Mouse (Mus musculus): ENCODE results near the gene Rnd1. TPM values are rescaled to one million over a fixed set of nuclear protein-coding genes. Genes with fewer than 3 reads are reported as not detected.

Rnd1 gene
- polyA plus RNA-seq, 1 experiment = not detected

DNA sequence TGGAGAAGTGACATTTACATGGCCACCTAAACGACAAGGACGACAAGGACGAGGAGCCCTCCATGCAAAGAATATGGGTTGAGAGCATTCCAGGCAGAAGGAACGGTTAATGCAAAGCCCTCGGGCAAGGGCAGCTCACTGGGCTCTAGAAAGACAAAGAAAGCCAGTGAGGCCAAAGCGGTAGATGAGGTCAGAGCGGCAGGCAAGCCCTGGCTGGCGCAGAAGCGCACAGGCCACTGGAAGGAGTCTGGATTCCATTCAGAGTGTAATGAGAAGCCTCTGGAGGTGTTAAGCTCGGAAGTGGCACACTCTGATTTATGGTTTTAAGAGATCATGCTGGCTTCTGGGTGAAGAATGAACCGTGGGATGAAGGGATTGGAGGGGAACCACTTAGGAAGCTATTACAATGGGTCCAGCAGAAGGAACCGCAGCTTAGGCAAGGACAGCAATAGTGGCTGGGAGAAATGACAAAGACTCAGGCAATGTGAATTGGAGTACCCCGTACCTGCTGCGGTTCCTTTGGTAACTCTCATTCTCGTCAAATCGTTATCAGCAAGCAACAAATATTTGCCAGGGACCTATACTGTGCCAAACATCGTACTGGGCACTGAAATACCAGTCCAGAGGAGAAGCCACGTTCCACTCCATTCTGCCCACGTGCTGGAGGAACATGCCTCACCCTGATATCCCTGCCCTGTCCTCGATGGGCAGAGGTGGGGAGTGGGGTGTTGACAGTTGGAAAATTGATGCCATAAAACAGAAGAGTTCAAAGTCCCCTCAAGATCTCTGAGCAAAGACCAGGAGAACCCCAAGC, 60.7 kb downstream of the Rnd1 start:
- TF ChIP-seq CTCF (IDR thresholded peaks at IDR 0.05; ENCODE audit: insufficient read depth, low read depth, low read length) (no peak), POLR2A (IDR thresholded peaks at IDR 0.05; ENCODE audit: insufficient read depth, low read depth, low read length) (no peak)
- 49% methylated on average over 20 of the region's 20 CpGs for WGBS

DNA sequence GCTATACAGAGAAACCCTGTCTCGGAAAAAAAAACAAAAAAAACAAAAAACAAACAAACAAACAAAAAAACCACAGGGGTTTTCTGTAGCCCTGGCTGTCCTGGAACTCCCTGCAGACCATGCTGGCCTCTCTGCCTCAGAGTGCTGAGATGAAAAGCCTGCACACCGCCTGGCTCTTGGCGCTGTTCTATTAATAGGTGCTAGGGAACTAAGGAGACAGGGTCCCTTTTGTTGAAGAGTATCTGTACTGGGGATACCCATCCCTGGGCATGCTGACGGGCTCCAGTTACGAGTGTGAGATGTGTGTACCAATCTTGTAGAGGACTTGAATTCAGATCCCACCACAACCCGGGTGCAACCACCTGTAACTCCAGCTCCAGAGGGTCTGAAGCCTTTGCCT, 61.5 kb downstream of the Rnd1 start:
- H3K4me1 ChIP-seq (ENCODE audit: control insufficient read depth, insufficient read depth, low read length) = no peaks in the 10 kb centered on the region
- WGBS = 63% methylated on average over 6 of the region's 6 CpGs
- H3K27ac ChIP-seq (ENCODE audit: insufficient read depth, low read depth, low read length) = no peak overlapping the region
- TF ChIP-seq POLR2A (IDR thresholded peaks at IDR 0.05; ENCODE audit: insufficient read depth, low read depth, low read length) = no peak
- no peak for TF ChIP-seq CTCF (IDR thresholded peaks at IDR 0.05; ENCODE audit: insufficient read depth, low read depth, low read length)
- H3K4me3 ChIP-seq (ENCODE audit: insufficient read depth, low read depth, low read length) = no peak overlapping the region

More for the DNA sequence above, 60.7 kb downstream of the Rnd1 start:
- Histone ChIP-seq H3K4me1 (ENCODE audit: control insufficient read depth, insufficient read depth, low read length) (no peaks in the 10 kb centered on the region), H3K4me3 (ENCODE audit: insufficient read depth, low read depth, low read length) (no peak overlapping the region), H3K27ac (ENCODE audit: insufficient read depth, low read depth, low read length) (no peak overlapping the region)

DNA sequence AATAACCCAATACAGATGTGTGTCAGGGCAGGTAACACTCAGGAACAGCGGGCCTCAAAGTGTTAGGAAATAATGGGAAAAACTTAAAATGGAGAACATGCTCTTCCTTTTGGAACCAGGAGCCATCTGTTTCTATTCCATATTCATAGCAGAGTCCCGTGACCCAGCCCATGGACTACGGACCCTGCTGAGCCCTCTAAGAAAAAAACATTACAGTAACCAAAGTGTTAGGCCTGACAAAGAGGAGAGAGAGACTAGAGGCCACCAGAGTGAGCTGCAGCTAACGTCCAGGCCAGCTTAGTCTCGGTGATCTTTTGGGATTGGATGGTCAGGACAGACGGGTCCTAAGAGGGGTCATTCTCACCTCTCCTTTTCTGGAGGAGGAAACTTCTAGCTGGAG, 62.3 kb downstream of the Rnd1 start:
- Histone ChIP-seq H3K4me3 (ENCODE audit: insufficient read depth, low read depth, low read length) (no peak overlapping the region), H3K4me1 (ENCODE audit: control insufficient read depth, insufficient read depth, low read length) (peaks cover 4% of the 10 kb centered on the region), H3K27ac (ENCODE audit: insufficient read depth, low read depth, low read length) (no peak overlapping the region)
- WGBS = 67% methylated on average over 6 of the region's 6 CpGs
- TF ChIP-seq POLR2A (IDR thresholded peaks at IDR 0.05; ENCODE audit: insufficient read depth, low read depth, low read length) (no peak), CTCF (IDR thresholded peaks at IDR 0.05; ENCODE audit: insufficient read depth, low read depth, low read length) (no peak)

- H3K27ac ChIP-seq (ENCODE audit: insufficient read depth, low read depth, low read length) = no peak overlapping the region
- TF ChIP-seq POLR2A (IDR thresholded peaks at IDR 0.05; ENCODE audit: insufficient read depth, low read depth, low read length) (no peak), CTCF (IDR thresholded peaks at IDR 0.05; ENCODE audit: insufficient read depth, low read depth, low read length) (no peak)
- peaks cover 7% of the 10 kb centered on the region for H3K4me1 ChIP-seq (ENCODE audit: control insufficient read depth, insufficient read depth, low read length)
- WGBS = 51% methylated on average over 9 of the region's 9 CpGs
- H3K4me3 ChIP-seq (ENCODE audit: insufficient read depth, low read depth, low read length) = no peak overlapping the region
Observed at GRCm38 (mm10) chr15:98614551-98614950, 62.7 kb downstream of the Rnd1 start.

Other genes starting within 250 kb of the Rnd1 start
- gene Olfr282, start 246.2 kb downstream of the Rnd1 start, polyA plus RNA-seq (2012; ENCODE audit: insufficient read depth, insufficient read length, low replicate concordance, missing spikeins) = not detected in 2 replicates
- gene Olfr281, start 224.9 kb downstream of the Rnd1 start, polyA plus RNA-seq (2012; ENCODE audit: insufficient read depth, insufficient read length, low replicate concordance, missing spikeins) = not detected in 2 replicates
- not detected in 2 replicates for gene OR5BS1P, start 207.6 kb downstream of the Rnd1 start, polyA plus RNA-seq (2012; ENCODE audit: insufficient read depth, insufficient read length, low replicate concordance, missing spikeins)
- gene Lalba, start 194.7 kb downstream of the Rnd1 start, polyA plus RNA-seq (2012; ENCODE audit: insufficient read depth, insufficient read length, low replicate concordance, missing spikeins) = not detected in 2 replicates
- gene Olfr279, start 185.1 kb downstream of the Rnd1 start, polyA plus RNA-seq (2012; ENCODE audit: insufficient read depth, insufficient read length, low replicate concordance, missing spikeins) = 143 TPM in 1 of 2 replicates, not detected in the other
- gene Kansl2, start 143.2 kb downstream of the Rnd1 start, polyA plus RNA-seq (2012; ENCODE audit: insufficient read depth, insufficient read length, low replicate concordance, missing spikeins) = not detected in 2 replicates
- 109 TPM in 1 of 2 replicates, not detected in the other for gene Ccnt1, start 106.5 kb downstream of the Rnd1 start, polyA plus RNA-seq (2012; ENCODE audit: insufficient read depth, insufficient read length, low replicate concordance, missing spikeins)
- gene 4930415O20Rik, start 106.5 kb downstream of the Rnd1 start, polyA plus RNA-seq (2012; ENCODE audit: insufficient read depth, insufficient read length, low replicate concordance, missing spikeins) = not detected in 2 replicates
- 87.5 TPM in 1 of 2 replicates, not detected in the other for gene Adcy6, start 67.4 kb downstream of the Rnd1 start, polyA plus RNA-seq (2012; ENCODE audit: insufficient read depth, insufficient read length, low replicate concordance, missing spikeins)
- gene Cacnb3, start 46.6 kb downstream of the Rnd1 start, polyA plus RNA-seq (2012; ENCODE audit: insufficient read depth, insufficient read length, low replicate concordance, missing spikeins) = not detected in 2 replicates
- not detected in 2 replicates for gene Ddx23, start 14.6 kb downstream of the Rnd1 start, polyA plus RNA-seq (2012; ENCODE audit: insufficient read depth, insufficient read length, low replicate concordance, missing spikeins)
- not detected in 2 replicates for gene Ccdc65, start 30.7 kb upstream of the Rnd1 start, polyA plus RNA-seq (2012; ENCODE audit: insufficient read depth, insufficient read length, low replicate concordance, missing spikeins)
- not detected in 2 replicates for gene Fkbp11, start 50.7 kb upstream of the Rnd1 start, polyA plus RNA-seq (2012; ENCODE audit: insufficient read depth, insufficient read length, low replicate concordance, missing spikeins)
- gene Arf3, start 85.8 kb upstream of the Rnd1 start, polyA plus RNA-seq (2012; ENCODE audit: insufficient read depth, insufficient read length, low replicate concordance, missing spikeins) = 167 TPM in 1 of 2 replicates, not detected in the other
- not detected in 2 replicates for gene Wnt10b, start 100.7 kb upstream of the Rnd1 start, polyA plus RNA-seq (2012; ENCODE audit: insufficient read depth, insufficient read length, low replicate concordance, missing spikeins)
- gene Wnt1, start 112.4 kb upstream of the Rnd1 start, polyA plus RNA-seq (2012; ENCODE audit: insufficient read depth, insufficient read length, low replicate concordance, missing spikeins) = not detected in 2 replicates
- gene Ddn, start 132.0 kb upstream of the Rnd1 start, polyA plus RNA-seq (2012; ENCODE audit: insufficient read depth, insufficient read length, low replicate concordance, missing spikeins) = 108 TPM in 1 of 2 replicates, not detected in the other
- gene Prkag1, start 154.1 kb upstream of the Rnd1 start, polyA plus RNA-seq (2012; ENCODE audit: insufficient read depth, insufficient read length, low replicate concordance, missing spikeins) = not detected in 2 replicates
- 38.3 and 267 TPM in 2 replicates for gene Kmt2d, start 193.7 kb upstream of the Rnd1 start, polyA plus RNA-seq (2012; ENCODE audit: insufficient read depth, insufficient read length, low replicate concordance, missing spikeins)
- gene Rhebl1, start 217.1 kb upstream of the Rnd1 start, polyA plus RNA-seq (2012; ENCODE audit: insufficient read depth, insufficient read length, low replicate concordance, missing spikeins) = not detected in 2 replicates
- not detected in 2 replicates for gene Dhh, start 221.1 kb upstream of the Rnd1 start, polyA plus RNA-seq (2012; ENCODE audit: insufficient read depth, insufficient read length, low replicate concordance, missing spikeins)
- gene Lmbr1l, start 240.8 kb upstream of the Rnd1 start, polyA plus RNA-seq (2012; ENCODE audit: insufficient read depth, insufficient read length, low replicate concordance, missing spikeins) = not detected in 2 replicates

Measured in olfactory bulb, adult 2 months (tissue).